13 mouse cellular contexts compared by ENCODE assay signal in the genomic region with DNA sequence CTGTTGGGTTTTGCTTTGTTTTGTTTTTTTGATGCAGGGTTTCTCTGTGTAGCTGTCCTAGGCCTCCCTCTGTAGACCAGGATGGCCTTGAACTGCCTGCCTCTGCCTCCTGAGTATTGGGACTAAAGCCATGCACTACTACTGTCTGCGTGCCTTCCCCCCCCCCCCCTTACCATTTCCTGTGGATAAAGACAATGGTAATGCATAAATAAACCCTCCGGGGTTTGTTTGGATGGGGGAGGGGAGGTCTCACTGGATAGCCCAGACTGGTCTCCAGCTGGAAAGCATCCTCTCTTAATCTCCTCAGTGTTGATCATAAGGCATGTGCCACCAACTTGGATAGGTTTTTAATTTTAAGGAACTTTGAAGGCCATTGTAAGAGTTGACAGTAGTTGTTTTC. TPM values are rescaled to one million over a fixed set of nuclear protein-coding genes. Genes with fewer than 3 reads are reported as not detected.
DNase-seq lines count a peak whose midpoint lies in the region; ATAC-seq and TF ChIP-seq lines count a peak whose summit lies in the region.
"Had no signal": no experiment of that assay in that cellular context is flagged by ENCODE, and none has a peak within 500 bp of the region (broad histone marks: within the 10 kb centered on the region; RNA-seq: fewer than 3 reads in every experiment).

No protein-coding gene starts in this region.

- H3K4me3 ChIP-seq in kidney, embryonic 14.5 days (ENCODE audit: low read length) = no peak overlapping the region
- no peak overlapping the region for H3K4me3 ChIP-seq in kidney, embryonic 16.5 days (ENCODE audit: low read length)
- H3K4me3 ChIP-seq in intestine, postnatal 0 days (ENCODE audit: low read depth, low read length) = no peak overlapping the region
- H3K4me3 ChIP-seq: embryonic facial prominence, embryonic 12.5 days; limb, embryonic 13.5 days; midbrain, embryonic 10.5 days had no signal

- H3K9ac ChIP-seq in kidney, embryonic 14.5 days (ENCODE audit: low read depth, low read length) = no peak overlapping the region
- H3K9ac ChIP-seq in kidney, embryonic 16.5 days (replicated peaks; ENCODE audit: low read length) = no peak overlapping the region
- H3K9ac ChIP-seq in intestine, postnatal 0 days (ENCODE audit: low read depth, low read length) = no peak overlapping the region
- H3K9ac ChIP-seq: embryonic facial prominence, embryonic 12.5 days; forebrain, postnatal 0 days; limb, embryonic 13.5 days had no signal

- H3K9me3 ChIP-seq in kidney, embryonic 14.5 days (ENCODE audit: control insufficient read depth, low read length) = no peaks in the 10 kb centered on the region
- no peaks in the 10 kb centered on the region for H3K9me3 ChIP-seq in kidney, embryonic 16.5 days (ENCODE audit: low read length)
- no peaks in the 10 kb centered on the region for H3K9me3 ChIP-seq in intestine, postnatal 0 days (ENCODE audit: control insufficient read depth)
- H3K9me3 ChIP-seq: embryonic facial prominence, embryonic 12.5 days; limb, embryonic 13.5 days; midbrain, embryonic 10.5 days had no signal

- no peak overlapping the region for H3K4me2 ChIP-seq in kidney, embryonic 14.5 days (replicated peaks; ENCODE audit: low read depth, low read length)
- H3K4me2 ChIP-seq in kidney, embryonic 16.5 days (replicated peaks; ENCODE audit: low read depth, low read length) = no peak overlapping the region
- no peak overlapping the region for H3K4me2 ChIP-seq in intestine, postnatal 0 days (replicated peaks; ENCODE audit: low read depth)
- H3K4me2 ChIP-seq: embryonic facial prominence, embryonic 12.5 days; limb, embryonic 13.5 days had no signal

- H3K36me3 ChIP-seq in kidney, embryonic 14.5 days (ENCODE audit: control insufficient read depth, insufficient read depth, low read length) = peaks cover 27% of the 10 kb centered on the region
- peaks cover 18% of the 10 kb centered on the region for H3K36me3 ChIP-seq in kidney, embryonic 16.5 days (ENCODE audit: insufficient read depth, low read length)
- H3K36me3 ChIP-seq in intestine, postnatal 0 days (ENCODE audit: control insufficient read depth, insufficient read depth) = peaks cover 19% of the 10 kb centered on the region

- no peak overlapping the region for H3K27ac ChIP-seq in kidney, embryonic 14.5 days (ENCODE audit: low read depth, low read length)
- H3K27ac ChIP-seq in kidney, embryonic 16.5 days (ENCODE audit: low read length) = no peak overlapping the region
- no peak overlapping the region for H3K27ac ChIP-seq in intestine, postnatal 0 days (ENCODE audit: low read depth, low read length)
- H3K27ac ChIP-seq: embryonic facial prominence, embryonic 12.5 days; midbrain, embryonic 10.5 days had no signal

- TF ChIP-seq CTCF in intestine, postnatal 0 days (IDR thresholded peaks at IDR 0.05; ENCODE audit: low read depth) = no peak

- no peaks in the 10 kb centered on the region for H3K27me3 ChIP-seq in kidney, embryonic 14.5 days (ENCODE audit: control insufficient read depth, insufficient read depth, low read length)
- H3K27me3 ChIP-seq in kidney, embryonic 16.5 days (ENCODE audit: insufficient read depth, low read length) = no peaks in the 10 kb centered on the region
- no peaks in the 10 kb centered on the region for H3K27me3 ChIP-seq in intestine, postnatal 0 days (replicated peaks; ENCODE audit: control insufficient read depth, insufficient read depth, low read length)
- H3K27me3 ChIP-seq: embryonic facial prominence, embryonic 12.5 days; limb, embryonic 13.5 days had no signal

- H3K4me1 ChIP-seq in kidney, embryonic 14.5 days (ENCODE audit: control insufficient read depth, insufficient read depth, low read length) = peaks cover 17% of the 10 kb centered on the region
- peaks cover 17% of the 10 kb centered on the region for H3K4me1 ChIP-seq in kidney, embryonic 16.5 days (ENCODE audit: insufficient read depth, low read length)
- peaks cover 3% of the 10 kb centered on the region; the same call in 1 of the 2 replicates for H3K4me1 ChIP-seq in intestine, postnatal 0 days (replicated peaks; ENCODE audit: control insufficient read depth, insufficient read depth, low read length)

- WGBS in kidney, embryonic 14.5 days = 26% methylated on average over 2 of the region's 2 CpGs
- 13% methylated on average over 2 of the region's 2 CpGs for WGBS in kidney, embryonic 16.5 days
- WGBS in intestine, postnatal 0 days = 21% methylated on average over 2 of the region's 2 CpGs

- DNase-seq in adrenal gland, postnatal 36 days = peak; percentile 10 to 37
- DNase-seq in adrenal gland, adult 18-20 months (ENCODE audit: low spot score in 2 of 2) = no peak
- peak; percentile 7 for DNase-seq in 416B (ENCODE audit: low read depth)
- no peak for DNase-seq in right cerebral cortex, postnatal 14 days
- DNase-seq in ovary, adult 18-20 months (ENCODE audit: low spot score) = no peak
- DNase-seq: B cell, adult 2 months; forebrain, postnatal 0 days had no signal

- ATAC-seq in kidney, embryonic 14.5 days (ENCODE audit: low FRiP score, low TSS enrichment) = peak; percentile 57
- ATAC-seq in kidney, embryonic 16.5 days (ENCODE audit: low FRiP score, low TSS enrichment) = no peak
- peak; percentile 17; the same call in 1 of the 2 replicates for ATAC-seq in intestine, postnatal 0 days
- ATAC-seq: forebrain, postnatal 0 days had no signal

RNA-seq across cellular contexts. Expression of gene Sptan1, which starts 8.2 kb away (rescaled TPM):
- total RNA-seq in adrenal gland, postnatal 36 days (2021) = 100 to 1,000 TPM; 197 to 273 TPM
- 100 to 1,000 TPM; 191 to 224 TPM for total RNA-seq in adrenal gland, adult 18-20 months (2021)
- 121 and 136 TPM in 2 replicates for polyA plus RNA-seq in kidney, embryonic 14.5 days (2014; fragmentation: Nextera tagmentation; extraction: Ambion mirVana)
- polyA plus RNA-seq in kidney, embryonic 16.5 days (2015; fragmentation: Nextera tagmentation; extraction: Ambion mirVana) = 102 and 109 TPM in 2 replicates
- 58.6 and 60.9 TPM in 2 replicates for polyA plus RNA-seq in intestine, postnatal 0 days (2015; fragmentation: Nextera tagmentation; extraction: Ambion mirVana)

RNA-seq across cellular contexts. Expression of gene Gle1, which starts 38.3 kb away (rescaled TPM):
- 10 to 100 TPM; 29.8 to 32.1 TPM for total RNA-seq in adrenal gland, postnatal 36 days (2021)
- 10 to 100 TPM; 28.1 to 30.8 TPM for total RNA-seq in adrenal gland, adult 18-20 months (2021)
- polyA plus RNA-seq in kidney, embryonic 14.5 days (2014; fragmentation: Nextera tagmentation; extraction: Ambion mirVana) = 43.8 and 57.9 TPM in 2 replicates
- 63.9 and 67.6 TPM in 2 replicates for polyA plus RNA-seq in kidney, embryonic 16.5 days (2015; fragmentation: Nextera tagmentation; extraction: Ambion mirVana)
- 14.3 and 14.5 TPM in 2 replicates for polyA plus RNA-seq in intestine, postnatal 0 days (2015; fragmentation: Nextera tagmentation; extraction: Ambion mirVana)

Comparison
In these comparisons a context has a peak if more than half of its experiments do, and no peak if none do; other contexts are left out.
1. DNase-seq: peak in adrenal gland, postnatal 36 days (2 of 2) and 416B (single experiment); none in adrenal gland, adult 18-20 months (0 of 2), right cerebral cortex, postnatal 14 days (single experiment) and ovary, adult 18-20 months (single experiment).